Mouse (Mus musculus) large intestine, adult 2 months (tissue): ENCODE data around the gene Polr1e. TPM values are rescaled to one million over a fixed set of nuclear protein-coding genes. Genes with fewer than 3 reads are reported as not detected.
"Not testable (repeated sequence)": the region's sequence is repeated elsewhere in the genome, so short reads cannot be mapped to it uniquely, and the experiment has no call there.

Experiments
- DNase-seq: peaks from one replicate; pipeline ENCODE4 v3.0.0-alpha.2; 2012; ENCODE audit warnings: low read depth, low spot score
- WGBS: fragments of 180-500 bp; shearing (Covaris S2); methylation state at CpG from one replicate; pipeline ENCODE4 v1.1.7; 2018; 5-methylcytosine and 5-hydroxymethylcytosine counted together
- polyA plus RNA-seq: library from polyadenylated mRNA; depleted of rRNA; stranded (reverse); fragments of >200 nt; gene quantifications from 2 replicates; pipeline ENCODE4 v1.2.3, GENCODE M21; 2012; rRNA removed

Gene Polr1e
- polyA plus RNA-seq: 5.2 and 5.4 TPM in 2 replicates

GRCm38 (mm10) chr4:45018452-45018980 lies at the start of gene Polr1e:
Polr1e (plus strand) TSS chr4:45018583.
- peak; percentile 95 for DNase-seq
- under 1% methylated on average over 29 of the region's 29 CpGs for WGBS

GRCm38 (mm10) chr4:44970056-44970455 lies 48.3 kb upstream of the Polr1e start:
- DNase-seq: no peak
- WGBS: 89% methylated on average over 7 of the region's 7 CpGs

DNA sequence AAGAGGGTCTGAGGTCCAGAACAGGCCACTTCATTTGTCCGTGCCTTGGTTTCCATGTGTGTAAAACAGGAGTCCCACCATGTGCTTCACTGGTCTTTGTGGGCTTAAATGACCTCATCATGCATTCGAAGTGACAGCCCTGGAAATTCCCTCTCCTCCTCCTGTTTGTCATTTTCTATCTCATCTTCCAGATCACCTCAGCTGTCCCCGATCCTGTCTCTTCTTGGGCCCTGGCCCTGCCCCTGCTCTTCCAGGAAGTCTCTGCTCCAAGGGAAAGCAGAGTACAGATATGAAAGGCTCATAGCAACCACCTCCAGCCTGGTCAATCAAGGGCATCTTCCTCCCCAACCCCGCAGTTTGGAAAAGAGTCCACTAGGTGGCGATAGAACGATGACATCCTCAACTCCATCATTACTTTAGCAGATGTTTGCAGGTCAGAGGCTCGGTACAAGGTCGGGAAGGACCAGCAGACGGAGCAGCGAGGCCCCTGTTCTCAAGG lies 47.7 kb upstream of the Polr1e start:
- peak; percentile 13 for DNase-seq
- WGBS: 18% methylated on average over 10 of the region's 10 CpGs

DNA sequence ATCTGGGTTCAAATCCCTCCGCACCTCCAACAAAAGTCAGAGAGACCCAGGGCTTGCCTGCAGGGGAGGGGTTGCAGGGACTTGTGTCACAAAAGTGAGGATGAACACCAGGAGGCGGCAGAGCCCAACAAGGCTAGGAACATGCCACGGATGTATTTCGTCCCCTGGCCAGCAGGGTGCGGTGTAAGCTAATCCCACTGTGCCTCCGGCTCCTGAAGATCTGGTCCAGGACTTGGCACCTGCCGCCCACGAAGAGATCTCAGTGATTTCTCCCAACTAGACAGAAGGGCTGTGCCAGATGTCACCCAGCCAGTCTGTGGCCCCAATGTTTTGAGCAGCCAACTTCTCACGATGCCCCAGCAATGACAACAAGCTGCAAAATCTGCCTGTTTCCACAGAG lies 44.9 kb upstream of the Polr1e start:
- WGBS: 12% methylated on average over 9 of the region's 9 CpGs
- DNase-seq: peak; percentile 59

DNA sequence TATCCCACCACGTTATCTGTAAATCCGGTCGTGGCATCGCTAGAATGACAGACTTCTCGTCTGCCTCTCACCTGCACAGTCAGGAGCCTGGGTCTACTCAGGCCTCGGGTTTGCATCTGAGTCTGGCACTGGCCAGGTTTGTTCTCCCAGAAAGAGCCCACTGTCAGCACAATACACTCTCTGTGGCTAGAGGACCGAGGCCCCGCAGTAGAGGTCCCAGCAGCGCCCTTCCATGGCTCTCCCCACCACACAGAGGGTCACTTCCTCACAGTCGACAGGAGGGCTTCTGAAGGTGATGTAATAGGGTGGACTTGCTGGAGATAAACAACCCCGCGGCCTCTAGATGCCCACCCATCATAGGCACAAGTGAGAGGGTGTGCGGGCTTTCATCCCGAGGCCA lies 44.5 kb upstream of the Polr1e start:
- WGBS: 45% methylated on average over 14 of the region's 14 CpGs
- DNase-seq: no peak

- DNase-seq: no peak
- 74% methylated on average over 8 of the region's 8 CpGs for WGBS
Measured at GRCm38 (mm10) chr4:44974331-44974730, 44.1 kb upstream of the Polr1e start.

GRCm38 (mm10) chr4:44976026-44976615 lies 42.3 kb upstream of the Polr1e start:
- DNase-seq: no peak
- 65% methylated on average over 6 of the region's 6 CpGs for WGBS

DNA sequence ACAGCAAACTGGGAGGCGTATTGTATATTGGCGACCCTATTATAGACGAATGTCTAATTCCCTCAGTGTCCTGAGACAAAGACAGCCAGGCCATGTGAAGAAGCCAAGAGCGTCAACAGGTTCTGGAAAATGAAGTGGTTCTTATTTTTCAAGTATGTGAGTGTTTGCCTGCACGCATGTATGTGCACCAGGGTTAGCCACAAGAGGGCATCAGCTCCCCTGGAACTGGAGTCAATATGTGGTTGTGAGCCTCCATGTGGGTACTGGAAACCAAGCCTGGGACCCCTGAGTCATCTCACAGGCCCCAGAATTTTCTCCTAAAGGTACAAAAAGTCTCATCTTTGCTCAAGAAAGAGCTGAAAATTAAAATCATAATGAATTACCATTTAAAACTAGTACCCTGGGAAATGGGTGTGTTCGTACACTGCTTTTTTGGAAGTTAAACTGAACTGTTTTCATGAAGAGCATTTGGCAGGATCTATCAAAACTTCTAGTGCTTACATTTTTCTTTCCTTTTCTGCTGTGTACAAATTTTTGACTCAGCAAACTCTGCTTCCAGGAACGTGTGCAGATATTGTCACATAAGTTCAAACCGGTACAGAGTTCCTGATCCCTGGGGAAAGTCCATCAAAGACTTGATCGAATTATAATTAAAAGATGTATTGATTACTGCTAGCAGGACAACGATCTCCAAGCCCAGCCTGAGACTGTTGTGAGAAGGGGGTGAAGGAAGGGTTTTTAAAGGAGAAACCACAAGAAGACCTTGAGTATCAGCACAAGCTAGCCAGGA lies 41.3 kb upstream of the Polr1e start:
- no peak for DNase-seq

GRCm38 (mm10) chr4:44978175-44978574 lies 40.2 kb upstream of the Polr1e start:
- no peak for DNase-seq
- WGBS: 46% methylated on average over 5 of the region's 5 CpGs

More for the DNA sequence above, 41.3 kb upstream of the Polr1e start:
- 90% methylated on average over 10 of the region's 10 CpGs for WGBS

GRCm38 (mm10) chr4:44979794-44980338 lies 38.5 kb upstream of the Polr1e start:
- 44% methylated on average over 7 of the region's 7 CpGs for WGBS
- no peak for DNase-seq

DNA sequence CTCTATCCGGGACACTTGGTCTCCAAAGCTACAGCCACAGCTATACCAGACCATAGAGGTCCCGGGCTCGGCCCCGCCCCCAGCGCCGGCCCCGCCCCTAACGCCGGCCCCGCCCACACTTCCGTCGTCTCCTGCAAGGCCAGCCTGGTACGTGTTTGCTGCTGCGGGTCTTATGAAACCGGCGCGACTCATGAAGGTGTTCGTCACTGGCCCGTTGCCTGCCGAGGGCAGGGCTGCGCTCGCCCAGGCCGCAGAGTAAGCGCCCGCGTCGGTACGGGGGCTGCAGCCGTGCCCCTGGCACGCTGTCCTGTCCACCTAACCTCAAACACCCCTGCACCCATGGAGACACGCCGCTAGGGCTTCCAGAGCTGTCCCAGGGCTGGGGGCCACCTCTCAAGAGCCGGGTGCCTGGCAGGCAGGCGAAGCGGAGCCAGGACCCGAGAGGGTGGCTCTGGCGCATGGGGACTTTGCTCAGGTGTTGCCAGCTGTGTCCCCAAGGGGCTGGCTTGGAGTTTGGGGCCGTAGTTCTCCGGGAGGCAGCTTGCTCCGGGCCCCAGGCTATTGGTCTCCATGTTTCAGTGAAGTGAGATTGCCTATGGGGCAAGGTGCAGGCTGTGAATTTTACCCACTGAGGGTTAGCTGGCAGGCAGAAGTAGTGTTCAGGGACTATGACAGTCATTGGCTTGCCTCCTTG lies 37.0 kb upstream of the Polr1e start, which contains the start of gene Grhpr:
TSS of gene Grhpr (plus strand) at position 116 of the 694 bp plus-strand sequence.
- under 1% methylated on average over 40 of the region's 40 CpGs for WGBS
- peak; percentile 45 for DNase-seq

- 12% methylated on average over 5 of the region's 5 CpGs for WGBS
- peak; percentile 3 for DNase-seq
Measured at GRCm38 (mm10) chr4:44981974-44982287, 36.5 kb upstream of the Polr1e start.

GRCm38 (mm10) chr4:44982440-44983130 lies 35.8 kb upstream of the Polr1e start:
- DNase-seq: no peak
- WGBS: 72% methylated on average over 11 of the region's 11 CpGs

DNA sequence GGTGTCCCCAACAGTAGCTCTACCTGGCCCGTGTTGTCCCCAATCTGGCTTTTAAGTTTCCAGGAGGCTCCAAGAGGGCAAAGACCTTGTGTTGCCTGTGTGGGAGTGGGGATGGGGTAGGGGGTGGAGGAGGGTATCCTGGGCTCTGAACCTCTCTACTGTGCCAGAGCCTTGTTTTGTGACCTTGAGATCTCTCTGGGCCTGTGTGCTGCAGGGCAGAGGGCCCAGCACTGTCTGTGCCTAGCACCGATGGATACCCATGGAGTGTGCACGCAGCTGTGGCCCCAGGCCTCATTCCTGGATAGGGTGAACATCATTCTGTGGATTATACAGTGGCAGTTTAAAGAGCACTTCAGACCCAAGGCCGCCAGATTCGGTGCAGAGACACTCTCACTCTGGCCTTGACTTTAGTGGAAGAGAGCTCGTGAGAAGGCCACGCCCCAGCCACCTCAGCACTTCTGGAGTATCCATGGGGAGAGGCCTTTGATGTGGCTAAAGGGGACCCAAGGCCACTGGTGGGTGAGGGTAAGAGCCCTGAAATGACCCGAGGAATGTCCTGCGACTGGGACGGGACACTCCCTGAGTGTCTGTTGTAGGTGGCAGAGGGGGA lies 35.1 kb upstream of the Polr1e start:
- DNase-seq: no peak
- WGBS: 73% methylated on average over 10 of the region's 10 CpGs

DNA sequence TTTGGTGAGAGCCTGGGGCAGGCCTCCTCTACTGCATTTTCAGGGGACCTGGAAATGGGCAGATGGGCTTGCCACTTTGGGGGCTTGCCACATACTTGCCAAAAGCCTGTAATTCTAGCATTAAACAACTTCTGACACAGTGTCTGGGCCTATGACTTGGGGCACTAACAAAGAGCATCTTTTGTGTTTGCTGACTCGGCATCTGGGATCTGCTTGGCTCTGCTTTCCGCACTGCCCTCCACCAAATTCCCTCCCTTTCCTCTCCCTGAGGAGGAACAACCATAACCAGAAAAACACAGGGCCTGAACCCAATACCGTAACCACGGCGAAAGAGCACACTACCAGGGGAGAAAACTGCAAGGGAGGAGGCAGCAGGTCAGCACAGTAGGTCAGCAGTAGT lies 27.8 kb upstream of the Polr1e start:
- 89% methylated on average over 5 of the region's 5 CpGs for WGBS
- no peak for DNase-seq

GRCm38 (mm10) chr4:44992330-44992729 lies 26.1 kb upstream of the Polr1e start:
- DNase-seq: not testable (repeated sequence)
- 91% methylated on average over 11 of the region's 11 CpGs for WGBS

DNA sequence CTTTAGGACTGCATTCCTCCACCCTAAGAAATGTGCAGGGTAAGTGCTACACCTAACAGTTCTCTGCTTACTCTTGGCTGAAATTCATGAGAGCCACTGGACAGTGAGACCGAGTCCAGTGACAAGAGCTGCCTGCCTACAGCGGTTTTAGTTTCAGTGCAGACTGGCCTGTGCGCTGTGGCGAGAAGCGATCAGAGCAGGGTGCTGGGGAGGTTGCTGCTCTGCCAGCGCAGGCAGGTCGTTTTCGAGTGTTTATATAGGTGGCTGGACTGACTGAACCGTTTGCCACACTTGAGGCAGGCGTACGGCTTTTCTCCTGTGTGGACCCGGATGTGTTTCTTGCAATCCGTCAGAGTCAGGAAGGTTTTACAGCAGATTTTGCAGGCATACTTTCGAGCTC lies 25.2 kb upstream of the Polr1e start:
- WGBS: 78% methylated on average over 14 of the region's 14 CpGs
- not testable (repeated sequence) for DNase-seq

DNA sequence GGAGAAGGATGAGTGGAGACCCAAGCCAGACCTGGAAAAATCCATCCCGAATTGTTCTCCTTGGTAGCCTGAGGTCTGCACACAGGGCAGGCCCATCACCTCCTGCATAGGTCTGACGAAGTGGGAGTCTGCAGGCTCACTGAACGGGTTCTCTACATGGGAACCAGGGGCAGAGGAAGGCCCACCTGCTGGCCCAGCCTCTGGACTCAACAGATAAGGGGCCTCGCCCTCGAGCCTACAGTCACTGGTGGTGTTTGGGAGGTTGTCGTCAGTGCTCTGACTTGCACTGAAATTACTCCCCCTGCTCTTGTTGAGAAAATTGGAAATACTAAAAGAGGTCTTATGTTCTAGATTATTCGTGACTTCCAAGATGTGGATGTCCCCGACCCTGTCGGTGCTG lies 24.5 kb upstream of the Polr1e start:
- no peak for DNase-seq
- WGBS: 86% methylated on average over 9 of the region's 9 CpGs

- DNase-seq: no peak
- 84% methylated on average over 18 of the region's 18 CpGs for WGBS
Measured at GRCm38 (mm10) chr4:44994776-44995175, 23.6 kb upstream of the Polr1e start.
